Mouse (Mus musculus): Measurements from ENCODE around the gene Rnf223. TPM values are rescaled to one million over a fixed set of nuclear protein-coding genes. Genes with fewer than 3 reads are reported as not detected.
"Not testable (repeated sequence)": the region's sequence is repeated elsewhere in the genome, so short reads cannot be mapped to it uniquely, and the experiment has no call there.

Gene Rnf223
- total RNA-seq, 2 experiments from 2014 or later: 0.25 to 0.27 TPM

GRCm38 (mm10) chr4:156126841-156127240 lies 3.5 kb upstream of the Rnf223 start:
- peak; percentile 48 for ATAC-seq (replicated peaks; ENCODE audit: poor library complexity)

DNA sequence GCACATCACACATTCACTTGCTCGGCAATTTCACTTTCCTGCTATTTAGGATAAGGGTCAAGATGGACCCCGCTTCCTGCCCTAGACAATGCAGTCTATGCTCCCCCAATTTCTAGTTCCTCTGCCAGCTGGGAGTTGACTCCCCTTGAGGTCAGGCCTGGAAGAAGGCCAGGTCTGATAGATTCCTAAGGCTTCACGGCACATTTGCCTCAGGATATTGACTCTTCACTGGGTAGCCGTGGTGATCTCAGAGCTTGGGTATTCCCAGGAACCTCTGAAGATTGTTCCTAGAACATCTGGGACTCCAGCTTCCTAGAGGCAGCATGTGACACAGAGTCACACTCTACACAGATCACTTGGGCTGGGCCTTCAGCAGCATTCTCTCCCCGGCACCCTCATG lies 1.6 kb upstream of the Rnf223 start:
- ATAC-seq (replicated peaks; ENCODE audit: poor library complexity): no peak

DNA sequence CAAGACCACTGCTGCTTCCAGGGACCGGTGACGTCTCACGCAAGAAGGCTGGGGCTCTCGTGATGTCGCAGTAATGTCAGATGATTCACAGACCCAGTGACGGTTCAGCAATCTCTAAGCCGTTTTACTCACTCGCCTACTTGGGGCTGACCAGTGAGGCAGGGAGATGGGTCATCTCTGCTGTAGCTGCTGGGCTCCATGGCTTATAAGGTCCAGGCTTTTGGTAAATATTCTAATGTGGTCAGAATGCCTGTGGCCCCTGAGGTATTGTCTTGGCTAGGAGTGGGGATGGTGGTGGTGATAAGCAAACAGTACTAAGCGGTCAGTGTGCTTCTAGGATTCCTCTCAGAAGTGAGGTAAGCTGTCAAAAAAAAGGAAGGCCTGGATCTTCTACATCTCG lies 627 bp downstream of the Rnf223 start:
- ATAC-seq (replicated peaks; ENCODE audit: poor library complexity): no peak

GRCm38 (mm10) chr4:156133334-156133733 lies 3.0 kb downstream of the Rnf223 start:
- ATAC-seq (replicated peaks; ENCODE audit: poor library complexity): no peak

GRCm38 (mm10) chr4:156133943-156134605 lies 3.8 kb downstream of the Rnf223 start:
- peak; percentile 12; the same call in 1 of the 2 replicates for ATAC-seq (replicated peaks; ENCODE audit: poor library complexity)

DNA sequence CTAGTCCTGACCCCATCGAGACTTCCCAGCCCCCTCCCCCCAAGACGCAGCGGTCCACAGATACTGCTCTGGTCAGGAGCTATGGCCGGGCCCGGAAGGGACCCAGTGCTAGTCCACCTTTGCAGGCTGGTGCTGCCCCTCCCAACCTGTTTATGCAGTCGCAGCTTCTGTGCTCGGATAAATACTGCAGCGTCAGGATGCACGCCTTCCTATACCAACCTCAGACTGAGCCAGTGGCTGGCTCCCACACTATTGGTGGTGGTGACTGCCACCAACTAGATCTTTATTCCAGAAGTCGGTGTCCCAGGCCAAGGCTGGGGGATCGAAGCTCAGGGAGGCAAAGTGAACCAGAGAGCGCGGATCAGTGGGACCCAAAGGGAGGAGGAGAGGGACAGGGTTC lies 4.8 kb downstream of the Rnf223 start:
- ATAC-seq (replicated peaks; ENCODE audit: poor library complexity): no peak

GRCm38 (mm10) chr4:156135801-156136200 lies 5.5 kb downstream of the Rnf223 start:
- ATAC-seq (replicated peaks; ENCODE audit: poor library complexity): no peak

- no peak for ATAC-seq (replicated peaks; ENCODE audit: poor library complexity)
These were observed 6.2 kb downstream of the Rnf223 start for GRCm38 (mm10) chr4:156136285-156137100.

DNA sequence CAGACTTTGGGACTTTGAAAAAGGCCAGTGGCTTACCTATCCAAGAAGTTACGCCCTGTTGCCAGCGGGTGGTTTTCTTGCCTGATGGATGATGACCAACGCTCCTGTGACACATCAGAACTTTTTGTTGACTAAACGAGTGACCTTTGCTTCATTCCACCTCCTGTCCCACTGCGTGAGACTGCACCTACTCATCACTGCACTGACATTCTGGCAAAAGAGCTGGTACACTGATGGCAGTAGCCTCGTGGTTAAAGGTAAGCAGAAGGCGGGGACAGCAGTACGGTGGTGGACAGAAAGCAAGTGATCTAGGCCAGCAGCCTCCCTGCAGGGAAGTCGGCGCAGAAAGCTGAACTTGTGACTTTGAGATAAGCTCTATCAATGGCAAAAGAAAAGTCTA lies 20.6 kb downstream of the Rnf223 start:
- not testable (repeated sequence) for ATAC-seq (replicated peaks; ENCODE audit: poor library complexity)

DNA sequence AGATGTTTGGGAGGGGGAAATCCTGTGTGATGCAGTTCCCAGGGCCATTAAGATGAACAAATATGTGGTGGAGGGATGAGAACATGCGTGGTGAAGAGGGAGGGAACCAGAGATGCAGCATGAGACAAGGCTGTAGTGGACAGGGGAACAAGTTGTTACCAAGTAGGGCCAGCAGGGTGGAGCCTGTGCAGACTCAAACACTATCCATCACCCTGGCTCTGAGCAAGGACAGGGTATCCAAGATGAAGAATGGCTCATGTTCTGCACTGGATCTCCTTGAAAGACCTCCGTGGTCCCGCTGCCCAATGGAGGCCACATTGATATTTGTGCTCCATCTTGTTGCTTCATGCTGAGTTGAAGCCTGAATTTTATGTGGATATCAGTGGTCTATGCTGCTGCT lies 24.5 kb downstream of the Rnf223 start:
- no peak for ATAC-seq (replicated peaks; ENCODE audit: poor library complexity)

GRCm38 (mm10) chr4:156166477-156166876 lies 36.2 kb downstream of the Rnf223 start:
- peak; percentile 87 for ATAC-seq (replicated peaks; ENCODE audit: poor library complexity)

GRCm38 (mm10) chr4:156168611-156169010 lies 38.3 kb downstream of the Rnf223 start:
- ATAC-seq (replicated peaks; ENCODE audit: poor library complexity): no peak

DNA sequence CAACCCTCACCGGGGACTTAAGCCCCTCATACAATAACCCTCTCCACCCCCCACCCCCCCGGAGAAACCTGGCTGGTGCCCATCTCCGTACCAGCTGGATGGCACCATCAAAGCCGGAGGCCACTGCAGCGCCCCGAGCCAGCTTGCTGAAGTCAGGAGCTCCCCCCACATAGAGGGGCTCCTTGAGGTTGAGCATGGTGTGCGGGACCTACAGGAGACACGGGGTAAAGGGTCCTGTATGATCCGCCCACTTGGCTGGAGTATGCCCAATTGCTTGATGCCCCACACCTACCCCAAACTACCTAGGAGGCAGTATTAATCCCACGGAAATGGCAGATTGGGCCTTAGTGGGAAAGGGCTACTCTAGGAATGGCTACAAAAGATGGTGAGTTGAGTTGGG lies 38.8 kb downstream of the Rnf223 start:
- ATAC-seq (replicated peaks; ENCODE audit: poor library complexity): no peak

DNA sequence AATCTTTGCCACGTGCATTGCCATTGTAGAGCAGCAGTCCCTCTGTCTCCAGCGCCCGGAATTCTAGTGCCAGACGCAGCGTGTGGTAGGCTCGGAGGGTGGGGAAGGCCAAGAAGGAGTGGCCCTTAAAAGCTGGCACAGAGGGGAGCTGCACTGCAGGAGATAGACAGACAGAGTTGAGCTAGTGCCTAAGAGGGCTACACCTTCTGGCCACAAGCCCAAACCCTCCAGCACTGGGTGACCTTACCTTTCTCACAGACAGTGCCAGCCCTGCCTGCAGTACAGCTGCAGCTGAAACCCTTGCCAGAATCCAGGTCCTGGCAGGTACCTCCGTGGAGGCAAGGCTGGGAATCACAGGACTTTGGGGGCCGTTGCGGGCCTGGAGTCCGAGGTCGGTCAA lies 41.5 kb downstream of the Rnf223 start:
- no peak for ATAC-seq (replicated peaks; ENCODE audit: poor library complexity)

GRCm38 (mm10) chr4:156177630-156178029 lies 47.3 kb downstream of the Rnf223 start:
- ATAC-seq (replicated peaks; ENCODE audit: poor library complexity): no peak

Other genes with a start within 250 kb of the Rnf223 start
- gene Pusl1, start 238.7 kb upstream of the Rnf223 start, total RNA-seq (2015): 18.7 and 22.5 TPM in 2 replicates
- 19.3 and 33.7 TPM in 2 replicates for gene Pusl1, start 238.7 kb upstream of the Rnf223 start, total RNA-seq (2017)
- gene Acap3, start 238.7 kb upstream of the Rnf223 start, total RNA-seq (2015): 7.9 and 8.3 TPM in 2 replicates
- 6.2 and 6.7 TPM in 2 replicates for gene Acap3, start 238.7 kb upstream of the Rnf223 start, total RNA-seq (2017)
- gene Ube2j2, start 186.7 kb upstream of the Rnf223 start, total RNA-seq (2015): 60.5 and 84.8 TPM in 2 replicates
- 97.5 and 98.7 TPM in 2 replicates for gene Ube2j2, start 186.7 kb upstream of the Rnf223 start, total RNA-seq (2017)
- 105 and 126 TPM in 2 replicates for gene C1qtnf12, start 168.2 kb upstream of the Rnf223 start, total RNA-seq (2015)
- gene C1qtnf12, start 168.2 kb upstream of the Rnf223 start, total RNA-seq (2017): 30.6 and 39.6 TPM in 2 replicates
- 10.5 and 10.6 TPM in 2 replicates for gene B3galt6, start 137.9 kb upstream of the Rnf223 start, total RNA-seq (2015)
- gene B3galt6, start 137.9 kb upstream of the Rnf223 start, total RNA-seq (2017): 11.4 and 12.9 TPM in 2 replicates
- gene Sdf4, start 137.6 kb upstream of the Rnf223 start, total RNA-seq (2015): 52.6 and 54.4 TPM in 2 replicates
- gene Sdf4, start 137.6 kb upstream of the Rnf223 start, total RNA-seq (2017): 188 and 205 TPM in 2 replicates
- 1.6 and 2.0 TPM in 2 replicates for gene Tnfrsf4, start 116.7 kb upstream of the Rnf223 start, total RNA-seq (2015)
- 0.37 and 0.57 TPM in 2 replicates for gene Tnfrsf4, start 116.7 kb upstream of the Rnf223 start, total RNA-seq (2017)
- gene Tnfrsf18, start 104.3 kb upstream of the Rnf223 start, total RNA-seq (2015): 0.76 and 4.5 TPM in 2 replicates
- 1.9 and 2.0 TPM in 2 replicates for gene Tnfrsf18, start 104.3 kb upstream of the Rnf223 start, total RNA-seq (2017)
- not detected in 2 replicates for gene Ttll10, start 71.1 kb upstream of the Rnf223 start, total RNA-seq (2015)
- not detected in 2 replicates for gene Ttll10, start 71.1 kb upstream of the Rnf223 start, total RNA-seq (2017)
- gene 9430015G10Rik, start 20.5 kb upstream of the Rnf223 start, total RNA-seq (2015): 16.9 and 24.7 TPM in 2 replicates
- gene 9430015G10Rik, start 20.5 kb upstream of the Rnf223 start, total RNA-seq (2017): 28.3 and 33.7 TPM in 2 replicates
- gene Agrn, start 67.0 kb downstream of the Rnf223 start, total RNA-seq (2015): 4.8 and 5.8 TPM in 2 replicates
- gene Agrn, start 67.0 kb downstream of the Rnf223 start, total RNA-seq (2017): 1.9 and 2.0 TPM in 2 replicates
- 1.2 and 2.1 TPM in 2 replicates for gene Isg15, start 70.3 kb downstream of the Rnf223 start, total RNA-seq (2015)
- gene Isg15, start 70.3 kb downstream of the Rnf223 start, total RNA-seq (2017): 0.79 TPM in 1 of 2 replicates, not detected in the other
- 0.46 and 0.62 TPM in 2 replicates for gene AW011738, start 72.8 kb downstream of the Rnf223 start, total RNA-seq (2015)
- 0.07 and 0.12 TPM in 2 replicates for gene AW011738, start 72.8 kb downstream of the Rnf223 start, total RNA-seq (2017)
- gene Perm1, start 85.4 kb downstream of the Rnf223 start, total RNA-seq (2015): 0.12 TPM in 1 of 2 replicates, not detected in the other
- 0.08 TPM in 1 of 2 replicates, not detected in the other for gene Perm1, start 85.4 kb downstream of the Rnf223 start, total RNA-seq (2017)
- 11.6 and 18.4 TPM in 2 replicates for gene Plekhn1, start 104.3 kb downstream of the Rnf223 start, total RNA-seq (2015)
- 12.8 and 15.5 TPM in 2 replicates for gene Plekhn1, start 104.3 kb downstream of the Rnf223 start, total RNA-seq (2017)
- gene Noc2l, start 105.5 kb downstream of the Rnf223 start, total RNA-seq (2015): 72.3 and 81.6 TPM in 2 replicates
- gene Noc2l, start 105.5 kb downstream of the Rnf223 start, total RNA-seq (2017): 122 and 140 TPM in 2 replicates
- gene Samd11, start 125.1 kb downstream of the Rnf223 start, total RNA-seq (2015): not detected in 2 replicates
- gene Samd11, start 125.1 kb downstream of the Rnf223 start, total RNA-seq (2017): 0.12 and 0.30 TPM in 2 replicates
- gene Vmn2r-ps159, start 200.6 kb downstream of the Rnf223 start, total RNA-seq (2015): not detected in 2 replicates
- gene Vmn2r-ps159, start 200.6 kb downstream of the Rnf223 start, total RNA-seq (2017): not detected in 2 replicates

All from megakaryocyte progenitor cell, adult 5-6 weeks (primary cell).